Mouse (Mus musculus): ENCODE results near the gene Sbsn.
A peak's percentile ranks its signal among the peaks of the same experiment; 100 is the strongest.

Gene Sbsn

DNA sequence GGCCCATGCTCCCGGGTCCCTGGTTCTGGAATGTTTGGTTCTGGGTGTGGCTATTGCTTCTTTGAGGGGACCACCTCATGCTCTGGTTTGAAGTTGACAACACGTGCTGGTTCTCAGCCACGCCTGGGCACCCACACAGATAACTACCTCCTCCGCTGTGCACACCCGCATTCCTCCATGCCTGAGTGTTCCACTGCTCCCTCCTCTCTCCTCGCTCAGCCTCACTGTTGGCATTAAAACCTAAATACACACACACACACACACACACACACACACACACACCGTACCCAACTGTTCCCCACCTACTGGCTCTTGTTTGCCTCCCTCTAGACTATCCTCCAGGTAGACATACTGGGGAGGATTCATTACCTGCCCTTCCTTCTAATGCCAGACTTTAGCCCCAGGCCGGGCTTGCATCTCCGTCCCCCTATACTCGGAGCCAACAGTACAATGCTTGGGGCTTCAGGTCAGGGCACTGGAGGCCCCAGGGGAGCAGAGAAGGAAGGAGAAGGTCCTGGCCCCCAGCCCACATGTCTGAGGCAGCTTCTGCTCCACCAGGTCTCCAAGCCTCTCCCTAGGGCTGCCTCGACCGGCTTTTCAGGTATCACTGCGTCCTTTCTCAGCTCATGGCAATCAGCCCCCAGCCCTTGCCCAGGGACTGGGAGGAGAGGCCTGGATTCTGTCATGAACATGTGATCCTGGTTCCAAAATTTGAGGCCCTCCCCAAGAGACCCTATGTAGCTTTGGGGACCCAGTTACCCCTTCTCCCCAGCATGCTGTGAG is 1.3 kb upstream of the Sbsn start:
- no peak for DNase-seq (ENCODE audit: low read depth in 2 of 2, low spot score in 2 of 2)

DNA sequence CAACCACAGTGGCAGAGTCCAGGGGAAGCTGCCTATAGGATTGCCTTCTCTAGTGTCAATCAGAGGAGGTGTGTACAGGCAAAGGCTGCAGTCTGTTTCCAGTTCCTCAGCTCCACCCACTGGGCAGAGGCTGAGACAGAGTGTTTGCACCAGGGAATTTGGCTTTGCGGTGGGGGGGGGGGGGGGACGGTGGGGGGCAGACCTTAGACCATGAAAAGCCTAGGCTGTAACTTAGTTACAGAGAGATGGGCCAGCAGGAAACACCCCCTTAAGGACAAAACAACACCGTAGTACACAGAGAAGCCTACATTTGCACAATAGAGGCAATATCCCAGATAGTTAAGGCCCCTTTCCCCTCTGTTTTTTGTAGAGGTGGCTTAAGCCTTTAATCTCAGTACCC is 5.7 kb downstream of the Sbsn start:
- no peak for DNase-seq (ENCODE audit: low read depth in 2 of 2, low spot score in 2 of 2)

DNA sequence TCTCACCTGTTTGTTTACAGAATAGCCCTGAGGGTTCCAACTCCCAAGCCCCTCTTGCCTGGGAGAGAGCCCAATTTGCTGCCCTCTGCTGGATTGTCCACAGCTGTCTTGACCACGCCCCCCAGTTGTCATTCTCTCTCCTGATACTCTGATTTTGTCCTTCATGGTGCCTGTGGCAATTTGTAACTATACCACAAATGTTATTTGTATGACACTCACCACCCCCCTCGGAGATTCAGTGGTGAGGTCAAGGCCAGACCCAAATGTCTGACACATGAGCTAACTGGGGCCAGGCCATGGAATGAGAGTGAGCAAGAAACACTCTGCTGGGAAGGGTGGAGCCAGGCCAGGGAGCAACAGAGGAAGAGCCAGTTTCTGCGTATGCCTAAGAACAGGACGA is 7.6 kb downstream of the Sbsn start:
- peak in 1 of 2 experiments; percentile 29 for DNase-seq (ENCODE audit: low read depth in 2 of 2, low spot score in 2 of 2)

DNA sequence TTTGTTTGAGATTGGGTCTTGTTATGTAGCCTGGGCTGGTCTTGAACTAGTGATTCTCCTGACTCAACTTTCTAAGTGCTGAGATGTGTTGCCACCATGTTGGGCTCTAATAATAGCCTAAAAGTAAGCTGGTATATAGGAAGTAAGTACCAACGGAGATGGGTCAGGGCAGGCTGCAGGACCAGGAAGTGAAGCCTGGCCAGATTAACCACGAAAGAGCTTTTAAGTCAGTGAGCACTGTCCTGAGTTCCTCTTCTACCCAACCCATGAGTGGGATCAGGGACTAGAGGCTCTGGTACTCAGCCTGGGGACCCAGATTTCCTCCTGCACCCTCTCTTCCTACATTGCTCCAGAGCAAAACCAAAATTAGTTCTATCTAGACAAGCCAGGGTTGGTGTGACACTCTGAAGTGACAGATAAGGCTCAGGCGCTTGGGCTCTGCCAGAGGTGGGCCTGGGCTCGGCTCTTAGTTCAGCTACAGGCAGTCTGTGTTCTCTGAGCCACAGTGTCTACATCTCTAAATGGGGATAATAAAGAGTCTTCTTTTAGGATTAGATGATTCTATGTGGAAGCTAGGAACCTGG is 10.6 kb downstream of the Sbsn start:
- DNase-seq (ENCODE audit: low read depth in 2 of 2, low spot score in 2 of 2), result no peak

GRCm38 (mm10) chr7:30763456-30763855 is 12.2 kb downstream of the Sbsn start, which contains the start of gene Dmkn:
Dmkn (plus strand) TSS chr7:30763756.
- DNase-seq (ENCODE audit: low read depth in 2 of 2, low spot score in 2 of 2), result no peak

GRCm38 (mm10) chr7:30765173-30765572 is 13.9 kb downstream of the Sbsn start:
- no peak for DNase-seq (ENCODE audit: low read depth in 2 of 2, low spot score in 2 of 2)

DNA sequence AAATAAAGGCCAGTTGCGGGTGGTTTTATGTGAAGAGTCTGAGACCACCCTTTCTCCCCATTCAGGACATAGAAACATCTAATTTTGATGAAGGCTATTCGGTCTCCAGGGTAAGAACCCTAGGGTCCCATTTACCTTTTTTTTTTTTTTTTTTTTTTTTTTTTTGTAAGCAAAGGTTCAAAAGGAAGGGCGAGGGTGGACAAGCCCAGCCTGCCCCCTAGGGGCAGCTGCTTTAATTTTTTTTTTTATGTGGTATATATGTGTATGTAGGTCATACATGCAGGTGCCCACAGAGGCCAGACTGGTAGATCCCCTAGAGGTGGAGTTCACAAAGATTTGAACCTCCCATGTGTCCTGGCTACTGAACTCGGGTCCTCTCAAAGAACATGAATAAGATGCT is 15.1 kb downstream of the Sbsn start:
- no peak for DNase-seq (ENCODE audit: low read depth in 2 of 2, low spot score in 2 of 2)

DNA sequence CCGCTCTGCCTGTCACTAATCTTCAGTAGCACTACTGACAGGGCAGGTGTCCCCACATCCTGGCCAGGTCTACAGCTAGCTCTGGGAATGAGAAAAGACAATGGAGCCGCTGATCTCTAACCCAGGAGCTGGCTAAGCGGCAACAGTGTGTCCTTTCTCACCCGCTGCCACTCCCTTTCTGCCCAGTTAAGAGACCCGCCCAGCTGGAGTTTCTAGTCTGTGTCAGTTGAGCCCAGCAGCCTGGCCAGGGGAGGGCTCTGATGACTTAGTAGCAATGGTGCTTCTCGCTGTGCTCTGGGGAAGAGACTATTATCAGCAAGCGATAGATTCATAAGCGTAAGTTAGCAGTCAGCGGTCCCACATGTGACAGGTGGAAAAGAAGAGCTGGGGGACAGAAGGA is 18.0 kb downstream of the Sbsn start:
- DNase-seq (ENCODE audit: low read depth in 2 of 2, low spot score in 2 of 2), result no peak

DNA sequence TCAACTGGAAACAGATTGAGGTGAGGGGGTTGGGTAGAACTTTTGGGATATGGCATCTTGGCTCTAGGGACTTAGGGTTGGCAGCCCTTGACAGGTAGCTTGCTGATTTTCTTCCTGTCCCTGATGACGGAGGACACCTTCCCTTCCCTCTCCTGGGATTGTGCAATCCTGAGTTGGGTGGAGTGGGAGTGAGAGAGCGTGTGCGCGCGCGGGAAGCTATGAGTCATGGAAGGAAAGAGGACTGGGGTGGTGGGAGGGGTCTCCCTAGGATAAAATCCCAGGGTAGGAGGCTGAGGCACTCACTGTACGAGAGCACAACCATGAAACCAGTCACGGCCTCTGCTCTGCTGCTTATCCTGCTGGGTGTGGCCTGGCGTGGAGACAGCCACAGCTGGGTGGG is 24.8 kb downstream of the Sbsn start:
- DNase-seq (ENCODE audit: low read depth in 2 of 2, low spot score in 2 of 2), result no peak

DNA sequence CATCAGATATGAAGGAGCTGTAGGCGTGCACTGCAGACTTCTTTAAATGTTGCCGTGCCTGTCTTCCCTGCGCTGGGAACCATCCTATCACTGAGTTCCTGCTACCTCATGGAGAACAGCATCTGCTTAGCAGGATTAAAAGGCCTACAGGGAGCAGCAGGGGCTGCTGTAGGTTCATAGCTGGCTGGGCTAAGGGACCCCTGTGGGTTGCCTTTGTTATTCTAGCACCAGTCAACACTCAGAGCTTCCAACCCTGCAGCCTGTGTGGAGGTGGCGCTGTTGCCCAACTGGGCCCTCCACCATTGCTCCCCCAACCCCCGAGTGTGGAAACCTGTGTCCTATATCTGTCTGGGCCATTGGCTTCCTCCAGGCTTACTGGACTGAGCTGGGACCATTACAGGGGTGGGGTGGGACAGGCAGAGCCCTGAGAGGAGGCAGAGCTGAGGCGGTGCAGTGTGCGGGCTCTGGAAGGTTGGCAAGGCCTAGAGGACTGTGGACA is 25.9 kb downstream of the Sbsn start:
- DNase-seq (ENCODE audit: low read depth in 2 of 2, low spot score in 2 of 2), result no peak

DNA sequence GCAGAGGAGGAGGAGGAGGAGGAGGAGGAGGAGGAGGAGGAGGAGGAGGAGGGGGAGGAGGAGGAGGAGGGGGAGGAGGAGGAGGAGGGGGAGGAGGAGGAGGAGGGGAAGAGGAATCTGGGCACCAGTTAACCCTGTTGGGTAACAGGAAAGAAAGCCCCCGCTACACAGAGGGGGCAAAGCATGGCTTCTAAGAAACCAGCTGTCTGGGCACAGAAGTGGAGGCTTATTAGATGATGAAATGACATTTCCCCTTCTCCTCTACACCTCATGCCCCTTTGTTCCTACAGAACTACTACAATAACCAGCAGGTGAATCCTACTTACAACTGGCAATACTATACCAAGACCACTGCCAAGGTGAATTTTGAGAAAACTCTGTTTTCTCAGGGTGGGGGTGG is 26.6 kb downstream of the Sbsn start:
- no peak for DNase-seq (ENCODE audit: low read depth in 2 of 2, low spot score in 2 of 2)

GRCm38 (mm10) chr7:30781792-30782191 is 30.5 kb downstream of the Sbsn start:
- peak in 1 of 2 experiments; percentile 18 for DNase-seq (ENCODE audit: low read depth in 2 of 2, low spot score in 2 of 2)

DNA sequence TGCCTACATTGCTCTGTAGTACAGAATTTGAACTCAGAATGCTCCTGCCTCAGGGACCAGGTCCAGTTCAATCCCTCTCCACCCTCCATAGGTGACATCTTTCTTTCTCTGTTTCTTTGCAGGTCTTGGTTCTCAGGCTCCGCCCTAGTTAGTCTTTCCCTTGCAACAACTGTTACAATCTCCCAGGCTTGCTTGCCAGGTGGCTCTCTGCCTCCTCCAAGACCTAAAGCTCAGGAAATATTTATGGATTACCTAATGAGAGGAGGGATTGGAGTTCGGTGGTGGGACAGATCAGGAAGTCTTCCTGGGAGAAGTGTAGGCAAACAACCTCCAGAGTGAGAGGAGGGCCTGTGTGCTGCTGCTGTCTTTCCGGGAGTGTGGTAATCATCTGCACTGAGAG is 31.4 kb downstream of the Sbsn start:
- no peak for DNase-seq (ENCODE audit: low read depth in 2 of 2, low spot score in 2 of 2)

GRCm38 (mm10) chr7:30785154-30785553 is 33.9 kb downstream of the Sbsn start:
- DNase-seq (ENCODE audit: low read depth in 2 of 2, low spot score in 2 of 2), result no peak

- no peak for DNase-seq (ENCODE audit: low read depth in 2 of 2, low spot score in 2 of 2)
Measured at GRCm38 (mm10) chr7:30785721-30786546, 34.7 kb downstream of the Sbsn start.

DNA sequence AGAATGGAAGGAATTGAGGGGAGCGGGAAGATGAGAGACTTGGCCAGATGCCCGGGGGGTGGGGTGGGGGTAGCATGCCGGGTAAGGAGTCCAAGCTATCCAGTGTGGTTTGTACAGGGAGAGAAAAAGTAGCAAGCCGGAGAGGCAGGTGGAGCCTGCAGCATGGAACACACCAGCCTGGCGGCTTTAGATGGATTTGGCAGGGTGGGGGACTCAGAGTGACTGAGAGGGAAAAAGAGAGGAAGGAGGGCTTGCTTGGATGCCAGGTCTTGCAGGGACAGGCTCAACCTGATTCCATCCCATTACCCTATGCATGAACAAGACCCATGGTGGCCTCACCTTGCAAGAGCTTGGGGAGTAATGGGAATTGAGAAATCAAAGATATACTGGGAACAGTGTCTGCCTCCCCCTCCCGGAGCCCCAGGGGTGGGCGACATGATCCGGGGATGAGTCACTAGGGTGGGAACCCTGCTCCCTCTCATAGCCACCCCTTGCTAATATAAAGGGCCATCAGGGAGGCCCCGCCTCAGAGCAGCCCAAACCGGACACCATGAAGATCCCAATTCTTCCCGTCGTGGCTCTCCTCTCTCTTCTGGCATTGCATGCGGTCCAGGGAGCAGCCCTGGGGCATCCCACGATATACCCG is 36.2 kb downstream of the Sbsn start, which contains the start of gene Krtdap:
TSS of gene Krtdap (plus strand) at position 520 of the 646 bp plus-strand sequence.
- no peak for DNase-seq (ENCODE audit: low read depth in 2 of 2, low spot score in 2 of 2)

DNA sequence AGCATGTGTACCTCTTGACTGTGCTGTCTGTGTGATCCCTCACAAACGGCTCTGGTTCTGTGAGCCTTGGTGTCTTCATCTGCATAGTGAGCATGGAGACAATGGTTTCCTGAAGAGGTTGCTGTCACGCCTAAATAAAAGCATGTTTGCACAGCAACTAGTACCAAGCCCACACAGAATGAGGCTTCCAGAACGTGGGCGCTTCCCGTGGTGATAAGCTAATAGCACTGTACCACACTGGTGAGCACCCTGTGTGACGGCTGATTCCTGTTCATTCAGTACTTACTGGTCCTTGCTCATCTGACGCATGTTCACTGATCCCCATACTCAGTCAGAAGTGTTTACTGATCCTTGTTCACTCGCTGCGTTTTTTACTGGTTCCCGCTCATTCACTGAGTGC is 38.9 kb downstream of the Sbsn start:
- no peak for DNase-seq (ENCODE audit: low read depth in 2 of 2, low spot score in 2 of 2)

- no peak for DNase-seq (ENCODE audit: low read depth in 2 of 2, low spot score in 2 of 2)
Measured at GRCm38 (mm10) chr7:30791921-30792320, 40.6 kb downstream of the Sbsn start.

DNA sequence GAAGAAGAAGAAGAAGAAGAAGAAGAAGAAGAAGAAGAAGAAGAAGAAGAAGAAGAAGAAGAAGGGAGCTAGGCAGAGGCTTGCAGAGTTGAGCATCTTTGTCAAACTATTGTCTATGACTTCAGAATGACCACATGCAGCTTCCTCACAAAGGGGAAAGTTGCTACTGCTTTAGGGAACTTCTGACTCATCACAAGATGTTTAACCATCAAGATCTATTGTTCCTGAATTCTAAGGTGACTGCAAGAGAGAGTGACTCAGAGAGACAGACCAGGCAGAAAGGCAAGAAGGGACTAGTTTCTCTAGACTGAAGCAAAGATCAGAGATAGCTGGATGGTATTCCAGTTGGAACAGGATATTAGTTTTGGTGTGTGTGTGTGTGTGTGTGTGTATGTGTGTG is 43.6 kb downstream of the Sbsn start:
- no peak for DNase-seq (ENCODE audit: low read depth in 2 of 2, low spot score in 2 of 2)

GRCm38 (mm10) chr7:30796790-30797189 is 45.5 kb downstream of the Sbsn start:
- no peak for DNase-seq (ENCODE audit: low read depth in 2 of 2, low spot score in 2 of 2)

GRCm38 (mm10) chr7:30800653-30801052 is 49.4 kb downstream of the Sbsn start:
- no peak for DNase-seq (ENCODE audit: low read depth in 2 of 2, low spot score in 2 of 2)

Data from CD8-positive naive resting alpha-beta T cell, adult 2 months (primary cell).